Mouse (Mus musculus) heart, postnatal 0 days (tissue): ENCODE results near the gene Gm37240.

Experiments used
- CTCF ChIP-seq: IDR thresholded peaks from 2 replicates; pipeline ENCODE4 v1.5.1; 2016; ENCODE audit warnings: antibody characterized with exemption, control low read depth, low read depth
- EP300 ChIP-seq: IDR thresholded peaks from 2 replicates; pipeline ENCODE4 v1.6.1; 2016; ENCODE audit warnings: antibody characterized with exemption, low read depth

GRCm38 (mm10) chr3:84455733-84456417, 1431.4 kb downstream of the Gm37240 start:
- TF ChIP-seq EP300 (no peak), CTCF (no peak)
